Mouse (Mus musculus): ENCODE measurements around the gene Fras1.

Fras1 gene

DNA sequence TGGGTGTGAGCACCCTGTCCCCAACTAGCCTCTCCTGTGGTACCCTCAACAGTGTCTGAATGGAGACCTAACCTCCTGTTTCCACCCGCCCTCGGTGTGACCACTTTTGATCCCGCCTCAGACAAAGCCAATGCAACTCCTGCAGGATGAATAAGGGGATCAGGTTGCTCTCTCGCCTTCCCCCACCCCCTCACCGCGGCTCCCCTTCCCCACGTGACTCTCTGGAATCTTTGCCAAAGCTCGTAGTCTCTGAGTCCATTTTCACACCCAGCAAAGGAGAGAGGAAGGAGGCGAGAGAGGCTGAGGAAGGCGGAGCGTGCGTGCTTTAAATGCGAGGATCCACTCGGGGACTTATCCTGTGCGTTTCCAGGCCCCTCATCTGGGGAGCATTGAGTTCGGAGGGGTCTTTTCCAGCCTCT, at the start of gene Fras1:
Fras1 (plus strand) TSS at position 389 of the 419 bp plus-strand sequence.
- peak; percentile 67 for DNase-seq

DNA sequence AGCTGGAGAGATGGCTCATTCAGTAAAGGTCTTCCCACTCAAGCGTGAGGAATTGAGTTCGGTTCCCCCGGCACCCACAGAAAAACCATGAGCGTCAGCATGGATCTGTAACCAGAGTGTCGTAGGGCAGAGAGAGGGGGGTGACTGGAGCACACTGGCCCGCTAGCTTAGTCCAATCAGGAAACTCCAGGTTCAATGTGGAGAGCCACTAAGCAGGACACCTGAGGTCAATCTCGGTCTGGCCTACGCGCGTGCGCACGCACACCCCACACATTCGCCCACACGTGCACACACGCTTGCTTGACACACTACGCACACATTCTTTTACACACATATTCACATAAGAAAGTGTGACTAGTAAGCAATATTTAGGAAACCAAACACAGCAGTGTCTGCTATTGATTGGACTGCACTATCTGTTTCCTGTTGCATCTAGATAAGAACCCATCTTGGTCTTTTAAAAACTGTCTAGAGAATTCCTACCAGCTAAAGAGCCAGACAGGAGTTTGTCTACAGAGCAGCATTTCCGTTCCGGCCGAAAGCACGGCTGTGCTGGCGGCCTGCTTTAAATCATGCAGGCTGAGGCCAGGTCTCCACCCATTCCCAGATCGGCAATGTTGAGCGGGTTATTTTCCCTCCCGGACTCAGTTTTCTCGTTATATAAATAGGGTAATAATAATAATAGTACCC, 42.6 kb upstream of the Fras1 start:
- peak; percentile 42 for DNase-seq

DNA sequence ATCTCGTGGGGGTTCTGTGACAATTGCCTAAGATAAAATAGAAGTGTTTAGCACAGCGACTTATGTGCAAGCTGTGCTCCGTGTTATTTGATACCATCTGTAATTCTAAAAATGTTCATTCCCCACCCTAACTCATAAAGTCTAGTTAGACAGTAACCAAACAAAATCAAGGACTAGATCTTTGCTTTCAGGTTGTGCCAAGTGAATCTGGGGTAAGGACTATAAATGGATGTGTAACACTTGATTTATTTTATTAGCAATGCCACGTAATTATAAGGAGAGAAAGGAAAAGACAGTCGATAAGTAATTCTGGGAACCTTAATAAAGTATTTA, 42.1 kb upstream of the Fras1 start:
- no peak for DNase-seq

DNA sequence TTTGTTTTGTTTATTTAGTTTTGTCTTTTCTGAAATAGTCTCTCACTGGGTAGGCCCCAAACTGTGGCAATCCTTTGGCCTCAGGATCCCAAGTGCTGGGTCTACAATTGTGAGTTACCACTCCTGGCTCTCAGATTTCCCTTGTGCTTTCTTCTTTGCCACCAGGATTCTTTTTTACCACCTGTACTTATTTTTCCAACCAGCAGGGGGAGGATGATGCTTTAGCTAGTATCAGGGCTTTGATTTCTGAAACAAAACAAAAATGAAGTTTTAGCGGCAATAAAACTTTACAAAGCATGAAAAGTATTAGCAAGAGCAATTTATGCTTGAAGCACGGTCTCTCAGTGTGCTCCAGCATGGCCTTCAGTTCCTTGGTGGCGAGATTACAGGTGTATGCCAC, 39.8 kb upstream of the Fras1 start:
- DNase-seq, result peak; percentile 51

DNA sequence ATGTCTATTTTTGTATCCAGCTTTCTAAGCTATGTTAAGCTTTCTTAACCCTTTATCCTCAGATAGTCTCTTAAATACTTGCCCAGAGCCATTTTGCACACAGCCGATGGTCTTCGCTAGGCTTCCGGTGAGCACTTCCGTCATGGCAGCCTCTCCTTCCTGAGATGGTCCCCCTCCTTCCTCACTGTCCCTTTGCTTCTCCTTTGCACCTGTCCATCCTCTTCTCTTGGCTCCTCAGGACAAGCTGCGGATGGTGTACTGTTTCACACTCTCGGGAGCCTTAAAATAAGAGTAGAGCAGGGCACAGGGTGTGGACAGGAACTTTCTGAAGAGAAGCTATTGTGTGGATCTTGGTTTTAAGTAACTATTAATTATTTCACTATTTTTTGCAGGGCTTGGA, 33.2 kb upstream of the Fras1 start:
- DNase-seq, result no peak

DNA sequence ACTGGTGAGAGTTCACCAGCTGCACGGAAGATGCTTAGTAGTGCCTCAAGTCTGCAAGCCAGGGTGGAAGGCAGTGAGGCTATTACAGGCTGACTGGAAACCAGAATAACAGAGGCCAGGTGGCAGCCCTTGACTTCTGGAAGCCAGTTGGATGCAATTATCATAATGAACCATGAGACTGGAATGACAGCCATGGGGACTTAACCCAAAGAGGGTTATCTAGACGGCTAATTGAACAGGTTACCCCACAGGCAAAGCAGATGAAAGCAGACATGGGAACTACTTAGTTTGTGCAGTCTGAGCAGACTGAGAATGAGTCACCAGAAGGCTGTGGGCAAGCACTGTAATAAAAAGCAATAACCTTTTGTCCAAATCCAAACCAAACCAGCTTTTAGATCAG, 28.8 kb upstream of the Fras1 start:
- no peak for DNase-seq

DNA sequence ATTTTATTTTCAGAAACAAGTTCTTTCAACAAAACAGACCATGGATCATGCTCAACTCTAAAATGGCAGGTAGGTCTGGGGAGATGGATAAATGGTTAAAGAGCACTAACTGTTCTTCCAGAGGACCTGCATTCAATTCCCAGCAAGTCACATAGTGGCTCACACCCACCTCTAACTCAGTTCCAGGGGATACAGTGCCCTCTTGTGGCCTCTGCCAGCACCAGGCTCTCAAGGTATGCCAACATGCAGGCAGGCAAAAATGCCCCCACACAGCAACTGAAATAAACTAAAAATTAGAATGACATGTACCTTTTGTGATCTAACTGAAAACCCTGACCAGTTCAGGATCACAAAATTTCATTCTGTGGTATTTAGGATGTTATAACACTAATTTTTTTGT, 21.8 kb upstream of the Fras1 start:
- DNase-seq, result peak; percentile 37

DNA sequence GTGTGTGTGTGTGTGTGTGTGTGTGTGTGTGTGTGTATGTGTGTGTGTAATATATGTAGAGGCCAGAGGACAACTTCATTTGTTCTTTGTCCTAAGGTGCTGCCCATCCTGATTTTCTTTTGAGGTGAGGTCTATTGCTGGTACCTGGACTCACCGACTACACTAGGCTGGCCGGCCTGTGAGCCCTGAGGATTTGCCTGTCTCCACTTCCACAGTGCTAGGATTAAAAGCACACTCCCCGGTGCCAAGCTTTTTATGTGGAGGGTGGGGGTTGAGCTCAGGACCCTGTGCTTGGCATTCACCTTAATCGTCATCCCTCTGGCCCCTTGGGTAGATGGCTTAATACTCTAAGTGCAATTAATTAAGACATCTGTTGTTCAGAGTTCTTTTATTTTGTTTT, 9.8 kb upstream of the Fras1 start:
- DNase-seq, result no peak

DNA sequence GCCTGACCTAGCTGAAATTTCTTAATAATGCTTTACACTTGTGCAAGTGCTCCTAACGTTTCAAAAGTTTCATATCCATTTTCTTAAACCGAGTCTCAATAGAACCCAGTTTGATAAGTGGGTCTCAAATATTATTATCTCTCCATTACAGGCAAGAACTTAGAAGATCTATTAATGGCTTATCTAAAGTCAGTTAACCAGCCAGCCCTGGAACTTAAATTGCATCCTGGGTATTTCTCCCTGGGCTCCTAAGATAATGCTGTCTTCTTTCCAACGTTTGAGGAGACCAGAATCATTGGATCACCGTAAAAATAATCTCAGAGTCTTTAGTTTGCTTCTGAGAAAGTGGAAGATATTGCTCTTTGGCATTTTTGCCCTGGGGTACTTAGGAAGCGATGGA, 8.2 kb upstream of the Fras1 start:
- no peak for DNase-seq

DNA sequence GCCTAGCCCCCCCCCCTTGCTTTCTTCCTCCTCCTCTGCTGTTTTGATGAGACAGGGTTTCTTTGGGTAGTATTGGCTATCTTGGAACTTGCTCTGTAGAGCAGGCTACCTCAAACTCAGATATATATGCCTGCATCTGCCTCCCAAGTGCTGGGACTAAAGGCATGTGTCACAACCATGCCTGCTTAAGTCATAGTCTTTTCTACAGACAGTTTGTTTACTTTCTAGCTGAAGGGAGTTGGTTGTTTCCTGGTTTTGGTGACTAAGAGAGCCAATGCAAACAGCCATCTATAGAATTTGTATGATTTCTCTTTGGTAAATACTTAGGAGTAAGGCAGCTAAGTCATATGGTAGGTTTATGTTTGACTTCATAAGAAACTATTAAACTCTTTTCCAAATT, 6.5 kb upstream of the Fras1 start:
- DNase-seq, result no peak

DNA sequence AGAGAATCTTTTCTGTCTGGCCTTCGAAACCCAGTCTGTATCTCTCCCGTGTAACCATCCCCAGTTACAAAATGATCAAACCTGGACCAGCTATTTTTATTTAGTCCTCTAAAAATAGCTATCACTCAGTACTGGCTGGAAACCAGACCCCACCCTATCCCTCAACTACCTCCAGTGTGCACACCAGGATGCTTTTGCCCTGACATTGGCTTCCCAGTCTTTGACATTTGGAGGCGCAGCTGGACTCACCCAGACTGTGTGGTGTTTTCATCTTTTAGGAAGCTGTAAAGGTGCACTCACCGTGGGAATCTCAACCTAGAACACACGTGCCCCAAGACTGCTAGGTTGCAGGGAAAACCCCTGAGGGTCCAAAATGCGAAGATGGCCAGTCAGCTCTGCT, 649 bp upstream of the Fras1 start:
- no peak for DNase-seq

DNA sequence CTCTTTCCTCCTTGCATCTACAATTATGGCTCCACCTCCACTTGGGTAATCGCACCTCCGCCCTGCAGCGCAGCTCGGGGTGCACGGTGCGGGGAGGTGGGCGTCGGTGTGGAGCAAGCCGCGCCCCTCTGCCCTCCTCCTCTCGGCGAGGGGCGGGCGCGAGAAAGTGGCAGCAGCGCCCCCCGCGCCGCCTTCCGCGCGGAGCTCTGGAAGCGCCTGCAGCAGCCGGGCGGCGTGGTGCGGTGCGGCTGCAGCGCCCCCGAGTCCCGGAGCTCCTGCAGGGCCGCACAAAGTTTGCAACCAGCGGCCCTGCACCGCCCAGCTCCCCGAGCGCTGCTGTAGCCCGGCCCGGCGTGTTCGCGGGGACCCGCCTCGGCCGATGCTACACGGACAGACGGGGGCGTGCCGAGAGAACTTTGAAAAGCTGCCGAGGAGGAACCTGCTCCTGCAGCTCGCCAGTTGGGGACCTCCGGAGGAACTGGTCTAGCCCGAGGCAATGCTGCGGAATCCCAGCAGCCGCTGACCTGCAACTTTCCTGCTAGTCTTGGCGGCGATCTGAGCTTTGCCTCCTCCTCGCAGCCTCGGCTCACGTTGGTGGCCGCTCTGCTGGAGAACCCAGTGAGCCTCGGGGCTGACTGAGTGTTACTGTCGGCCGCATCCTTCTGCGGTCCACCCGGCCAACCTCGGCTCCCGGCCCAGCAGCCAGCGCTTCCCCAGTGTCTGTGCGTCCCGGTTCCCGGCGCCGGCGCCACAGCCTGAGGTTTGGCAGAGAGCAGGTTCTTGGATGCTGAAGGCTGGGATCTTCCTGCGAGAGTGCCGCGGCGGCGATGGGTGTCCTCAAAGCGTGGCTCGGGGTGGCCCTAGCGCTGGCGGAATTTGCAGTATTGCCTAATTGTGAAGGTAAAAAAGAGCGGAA, 489 bp downstream of the Fras1 start:
- peak; percentile 69 for DNase-seq

DNA sequence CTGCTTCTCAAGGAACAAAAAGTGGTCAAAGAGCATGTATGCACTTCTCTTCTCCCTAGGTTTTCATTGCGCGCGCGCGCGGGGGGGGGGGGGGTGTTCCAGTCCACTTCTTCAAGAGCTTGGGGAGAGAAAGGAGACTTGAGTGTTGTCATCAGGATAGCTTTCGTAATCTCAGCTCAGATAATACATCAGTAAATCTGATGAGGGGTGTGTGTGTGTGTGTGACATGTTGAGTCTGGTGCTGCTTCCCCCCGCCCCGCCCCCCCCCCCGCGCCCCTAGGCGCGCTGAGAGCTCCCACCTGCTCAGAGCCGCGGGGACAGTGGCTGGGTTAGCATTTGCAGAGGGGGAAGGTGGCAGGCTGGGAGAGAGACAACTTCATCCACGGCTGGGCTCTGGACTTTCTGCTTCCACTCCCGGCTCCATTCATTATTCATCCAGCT, 1.7 kb downstream of the Fras1 start:
- no peak for DNase-seq

DNA sequence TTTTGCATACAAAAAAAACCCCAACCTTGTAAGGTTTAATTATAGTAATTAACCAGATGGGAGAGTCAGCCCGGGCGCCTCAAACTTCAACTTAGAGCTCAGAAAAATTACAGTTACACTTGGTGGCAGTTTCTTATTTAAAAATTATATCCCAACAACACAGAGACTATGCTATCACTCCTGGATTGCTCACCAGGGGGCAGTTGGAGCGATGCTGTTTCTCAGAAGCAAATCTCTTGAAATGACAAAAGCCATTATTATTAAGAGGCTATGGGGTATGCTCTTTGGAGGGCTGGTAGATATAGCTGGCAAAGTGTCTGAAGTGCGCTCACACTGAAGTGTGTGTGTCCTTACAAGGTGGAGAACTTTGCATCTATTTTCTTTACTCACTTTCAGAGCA, 2.5 kb downstream of the Fras1 start:
- DNase-seq, result no peak

DNA sequence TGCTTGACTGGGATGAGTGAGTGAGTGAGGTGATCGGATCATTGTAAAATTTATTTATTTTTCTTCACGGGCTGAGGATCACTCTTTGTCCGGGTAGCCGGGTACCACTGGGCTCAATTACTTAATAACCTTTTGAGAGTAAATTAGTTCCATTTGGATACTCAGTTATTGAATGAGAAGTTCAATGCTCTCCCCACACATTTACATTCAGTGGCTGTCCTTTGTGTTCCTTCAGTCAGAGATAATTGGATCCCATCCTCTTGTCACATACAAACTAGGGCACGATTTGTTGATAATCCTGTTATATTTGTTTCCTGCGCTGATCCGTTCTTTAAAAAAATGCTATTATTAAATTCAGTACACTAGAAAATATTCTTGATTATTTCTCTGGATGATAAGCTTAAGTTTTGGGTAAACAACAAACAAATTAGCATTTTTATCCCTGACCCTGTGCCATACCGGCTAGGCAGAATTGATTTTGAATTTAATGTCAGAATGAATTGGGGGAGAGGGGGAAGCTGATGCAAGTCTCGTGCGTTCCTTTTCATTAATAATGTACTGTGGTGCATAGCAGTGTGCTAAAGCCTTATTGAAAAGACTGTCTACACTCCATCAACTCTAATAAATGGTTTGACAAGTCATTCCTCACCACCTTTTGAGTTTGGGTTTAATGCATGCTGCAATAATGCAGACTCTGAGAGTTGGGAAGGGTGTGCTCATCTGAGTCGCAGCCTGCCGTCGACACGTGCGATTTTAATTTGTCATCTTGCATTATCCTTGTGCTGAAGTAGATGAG, 12.6 kb downstream of the Fras1 start:
- DNase-seq, result no peak

DNA sequence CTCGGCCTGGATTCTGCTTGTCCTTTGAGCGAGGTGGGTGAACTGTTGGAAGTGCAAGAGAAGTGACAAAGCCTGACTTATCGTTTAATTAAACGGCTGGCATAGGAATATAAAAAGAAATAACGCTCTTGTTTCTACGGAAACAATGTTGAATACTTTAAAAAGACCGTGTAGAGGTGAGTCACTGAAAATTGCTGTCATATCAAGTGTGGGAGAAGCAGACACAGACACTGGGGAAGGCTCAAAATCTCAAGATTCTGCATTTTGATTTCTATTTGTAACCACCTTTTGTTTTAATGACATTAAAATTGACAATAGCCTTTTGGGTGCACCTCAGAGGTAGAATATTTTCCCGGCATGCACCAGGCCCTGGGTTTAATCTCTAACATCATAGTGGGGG, 14.6 kb downstream of the Fras1 start:
- no peak for DNase-seq

DNA sequence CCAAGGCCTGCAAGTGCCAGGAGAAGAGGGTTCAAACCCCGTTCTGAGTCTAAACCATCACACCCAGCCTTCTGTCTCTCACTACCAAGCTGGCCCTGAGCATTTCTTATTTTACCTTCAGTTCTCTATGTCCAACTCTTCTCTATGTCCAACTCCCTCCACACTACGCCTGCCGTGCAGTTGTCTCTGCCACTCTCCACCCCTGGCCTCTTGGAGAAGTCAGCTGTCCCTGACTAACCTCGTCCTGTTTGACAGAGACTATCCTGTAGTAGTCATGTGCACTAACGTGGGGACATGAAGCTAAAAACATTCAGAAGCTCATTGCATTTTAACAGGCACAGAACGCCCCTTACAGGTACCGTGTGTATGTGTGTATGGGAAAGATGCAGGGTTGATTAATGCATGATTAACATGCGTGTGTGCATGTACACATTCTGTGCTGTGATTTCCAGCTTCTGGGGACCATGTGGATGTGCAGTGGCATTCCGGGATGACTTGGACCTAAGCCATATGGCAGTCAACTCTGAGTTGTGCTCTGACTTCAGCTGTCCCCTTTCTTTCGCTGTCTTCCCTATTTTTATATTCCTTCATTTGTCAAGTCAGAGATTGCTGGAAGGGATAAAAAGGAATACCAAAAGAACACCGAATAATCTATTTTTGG, 16.3 kb downstream of the Fras1 start:
- no peak for DNase-seq

DNA sequence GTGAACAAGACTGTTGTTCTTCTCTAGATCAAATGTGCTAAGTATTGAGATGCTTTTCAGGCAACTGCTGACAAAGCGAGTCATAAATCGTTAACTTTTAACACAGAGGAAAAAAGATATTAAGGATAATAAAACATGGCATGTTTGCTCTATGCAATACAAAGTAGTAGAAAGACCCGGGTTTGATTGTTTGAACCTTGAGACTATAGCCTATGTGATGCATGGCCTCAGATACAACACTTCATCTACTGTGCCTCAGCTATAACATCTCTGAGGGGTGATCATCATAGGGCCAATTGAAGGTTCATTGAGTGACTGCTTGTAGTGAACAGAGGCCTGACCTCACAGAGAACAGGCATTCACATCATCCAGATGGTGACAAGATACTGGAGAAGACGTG, 17.3 kb downstream of the Fras1 start:
- no peak for DNase-seq

DNA sequence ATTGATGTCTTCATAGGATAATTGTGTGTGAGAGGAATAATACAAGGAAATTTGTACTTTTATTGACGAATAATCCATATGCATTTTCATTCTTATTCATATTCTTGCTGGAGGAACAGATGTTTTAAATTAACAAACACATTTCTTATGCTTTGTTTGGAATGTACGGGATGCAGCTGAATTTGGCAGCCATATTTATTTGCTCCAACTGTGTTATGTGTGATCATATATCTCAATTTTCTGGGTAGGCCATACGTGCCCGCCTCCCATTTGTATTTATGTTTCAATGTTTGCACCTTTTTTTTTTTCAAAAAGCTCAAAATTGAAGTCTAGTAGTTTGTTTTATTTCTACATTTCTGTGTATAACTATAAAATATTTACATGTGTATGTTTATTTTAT, 21.2 kb downstream of the Fras1 start:
- DNase-seq, result no peak

DNA sequence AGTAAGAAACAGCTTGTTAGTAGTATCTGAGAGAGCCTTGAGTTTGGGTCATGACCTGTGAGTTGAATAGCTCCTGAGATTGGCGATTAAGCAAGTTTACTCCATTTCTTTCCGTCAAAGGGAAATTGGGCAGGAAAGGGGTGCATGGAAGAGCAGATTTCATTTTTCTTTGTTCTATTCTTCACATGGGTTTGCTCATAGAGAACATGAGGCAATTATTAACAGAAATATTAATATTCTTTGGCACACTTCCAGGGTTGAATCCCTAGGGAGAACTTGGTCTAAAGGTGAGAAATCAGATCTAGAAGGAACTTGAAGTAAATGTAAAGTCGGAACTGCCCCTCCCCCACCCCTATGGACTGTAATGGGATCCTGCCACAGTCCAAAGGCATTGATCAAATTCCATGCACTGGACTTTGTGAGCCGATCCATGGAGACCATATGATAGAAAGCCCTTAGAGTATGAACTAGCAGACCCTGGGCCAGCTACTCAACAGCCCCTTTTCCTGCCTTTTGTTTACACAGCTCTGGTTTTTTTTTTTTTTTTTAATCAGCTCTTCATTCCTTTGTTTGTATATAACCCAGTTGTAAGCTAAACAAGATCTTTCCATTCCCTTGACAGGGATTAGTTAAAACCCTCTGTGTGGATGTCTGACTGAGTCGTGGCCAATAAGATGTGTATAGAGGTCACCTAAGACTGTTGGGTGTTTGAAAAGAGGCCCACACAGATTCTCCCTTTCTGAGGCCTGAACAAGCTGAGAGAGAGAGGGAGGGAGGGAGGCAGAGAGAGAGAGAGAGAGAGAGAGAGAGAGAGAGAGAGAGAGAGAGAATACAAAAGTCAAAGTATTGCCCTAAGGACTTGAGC, 22.3 kb downstream of the Fras1 start:
- no peak for DNase-seq

DNA sequence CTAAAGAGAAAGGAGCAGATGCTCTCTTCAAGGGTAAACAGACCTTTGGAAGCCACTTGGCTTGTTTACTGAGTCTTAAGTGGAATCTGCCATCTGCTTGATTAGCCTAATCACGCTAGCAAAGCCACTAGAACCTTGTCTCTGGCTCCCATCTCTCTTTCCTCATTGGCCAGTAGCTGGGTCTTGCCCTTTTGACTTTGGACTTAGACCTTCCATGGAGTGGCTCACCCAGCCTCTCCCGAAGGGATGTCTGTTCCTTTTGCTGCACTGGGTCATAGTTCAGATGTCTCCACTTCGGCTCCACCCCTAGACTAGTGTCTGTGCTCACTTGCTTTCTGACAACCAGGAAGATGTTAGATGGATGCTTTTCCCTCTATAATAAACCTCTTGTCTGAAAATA, 28.8 kb downstream of the Fras1 start:
- peak; percentile 89 for DNase-seq
